ENCODE assay signal across 8 mouse cellular contexts in genomic region chr14:49171286-49171685, GRCm38 (mm10). TPM values are rescaled to one million over a fixed set of nuclear protein-coding genes. Genes with fewer than 3 reads are reported as not detected.
DNase-seq lines count a peak whose midpoint lies in the region; ATAC-seq and TF ChIP-seq lines count a peak whose summit lies in the region.

No protein-coding gene starts in this region.

- peak overlapping the region; percentile 98 for H3K4me3 ChIP-seq in heart, embryonic 10.5 days
- peak overlapping the region; percentile 87 for H3K4me3 ChIP-seq in ES-Bruce4 (ENCODE audit: low read depth, low read length)
- peak overlapping the region; percentile 71 for H3K4me3 ChIP-seq in forebrain, embryonic 15.5 days
- H3K4me3 ChIP-seq in limb, embryonic 14.5 days (replicated peaks; ENCODE audit: low read length) = peak overlapping the region; percentile 87
- peak overlapping the region; percentile 89 for H3K4me3 ChIP-seq in stomach, embryonic 15.5 days (replicated peaks)

- ATAC-seq in forebrain, embryonic 15.5 days (replicated peaks) = peak; percentile 29
- ATAC-seq in limb, embryonic 14.5 days (ENCODE audit: low FRiP score, low read depth) = no peak
- ATAC-seq in stomach, embryonic 15.5 days (ENCODE audit: insufficient read depth, low FRiP score, low read depth) = peak; percentile 54; the same call in 1 of the 2 replicates

- TF ChIP-seq CTCF in ES-Bruce4 (IDR thresholded peaks at IDR 0.05; ENCODE audit: low read depth, low read length) = no peak

- TF ChIP-seq POLR2A in ES-Bruce4 (IDR thresholded peaks at IDR 0.05; ENCODE audit: insufficient read depth, low read length) = no peak
- no peak for TF ChIP-seq POLR2A in limb, embryonic 14.5 days (IDR thresholded peaks at IDR 0.05; ENCODE audit: borderline replicate concordance, extremely low read depth, insufficient read depth, insufficient read length)

- no peaks in the 10 kb centered on the region for H3K27me3 ChIP-seq in heart, embryonic 10.5 days (ENCODE audit: insufficient read depth, poor library complexity, severe bottlenecking)
- no peaks in the 10 kb centered on the region for H3K27me3 ChIP-seq in ES-Bruce4 (ENCODE audit: control insufficient read depth, insufficient read depth, low read length, poor library complexity, severe bottlenecking)
- no peaks in the 10 kb centered on the region for H3K27me3 ChIP-seq in forebrain, embryonic 15.5 days
- H3K27me3 ChIP-seq in limb, embryonic 14.5 days (ENCODE audit: control insufficient read depth, insufficient read depth, low read length) = no peaks in the 10 kb centered on the region
- no peaks in the 10 kb centered on the region for H3K27me3 ChIP-seq in stomach, embryonic 15.5 days (replicated peaks)

- peaks cover 23% of the 10 kb centered on the region for H3K4me1 ChIP-seq in heart, embryonic 10.5 days
- no peaks in the 10 kb centered on the region for H3K4me1 ChIP-seq in ES-Bruce4 (ENCODE audit: control insufficient read depth, insufficient read depth, low read length)
- peaks cover 27% of the 10 kb centered on the region for H3K4me1 ChIP-seq in forebrain, embryonic 15.5 days
- peaks cover 23% of the 10 kb centered on the region for H3K4me1 ChIP-seq in limb, embryonic 14.5 days (ENCODE audit: control insufficient read depth, insufficient read depth, low read length)
- peaks cover 13% of the 10 kb centered on the region for H3K4me1 ChIP-seq in stomach, embryonic 15.5 days

- TF ChIP-seq EP300 in ES-Bruce4 (IDR thresholded peaks at IDR 0.05; ENCODE audit: insufficient read depth, low read depth, low read length) = no peak

- H3K9ac ChIP-seq in ES-Bruce4 (ENCODE audit: low read depth, poor library complexity, severe bottlenecking) = peak overlapping the region; percentile 68
- H3K9ac ChIP-seq in forebrain, embryonic 15.5 days (replicated peaks) = peak overlapping the region; percentile 94
- H3K9ac ChIP-seq in limb, embryonic 14.5 days (ENCODE audit: low read depth, low read length, severe bottlenecking) = peak overlapping the region; percentile 95
- H3K9ac ChIP-seq in stomach, embryonic 15.5 days = no peak overlapping the region

- WGBS in heart, embryonic 10.5 days = 19% methylated on average over 8 of the region's 8 CpGs
- 33% methylated on average over 8 of the region's 8 CpGs for WGBS in forebrain, embryonic 15.5 days
- WGBS in limb, embryonic 14.5 days = 20% methylated on average over 8 of the region's 8 CpGs
- 24% methylated on average over 8 of the region's 8 CpGs for WGBS in stomach, embryonic 15.5 days

- no peak for DNase-seq in heart, embryonic 10.5 days (ENCODE audit: low spot score)
- DNase-seq in heart, adult 8-10 months (ENCODE audit: low spot score) = no peak
- DNase-seq in limb, embryonic 14.5 days (ENCODE audit: low spot score) = no peak
- DNase-seq in adipocyte (ENCODE audit: low spot score) = no peak
- no peak for DNase-seq in urinary bladder, adult 2 months (ENCODE audit: low spot score)

- H3K9me3 ChIP-seq in heart, embryonic 10.5 days = no peaks in the 10 kb centered on the region
- H3K9me3 ChIP-seq in ES-Bruce4 (replicated peaks; ENCODE audit: control insufficient read depth, insufficient read depth, low read length, poor library complexity, severe bottlenecking) = no peaks in the 10 kb centered on the region
- no peaks in the 10 kb centered on the region for H3K9me3 ChIP-seq in forebrain, embryonic 15.5 days
- H3K9me3 ChIP-seq in limb, embryonic 14.5 days (ENCODE audit: control insufficient read depth, low read length) = no peaks in the 10 kb centered on the region
- H3K9me3 ChIP-seq in stomach, embryonic 15.5 days = no peaks in the 10 kb centered on the region

- peak overlapping the region; percentile 96 for H3K27ac ChIP-seq in heart, embryonic 10.5 days
- peak overlapping the region; percentile 88 for H3K27ac ChIP-seq in ES-Bruce4 (ENCODE audit: insufficient read depth, low read length)
- no peak overlapping the region for H3K27ac ChIP-seq in forebrain, embryonic 15.5 days (replicated peaks)
- H3K27ac ChIP-seq in limb, embryonic 14.5 days (replicated peaks; ENCODE audit: low read depth, low read length) = no peak overlapping the region
- H3K27ac ChIP-seq in stomach, embryonic 15.5 days = peak overlapping the region; percentile 81

- peak overlapping the region; percentile 69 for H3K4me2 ChIP-seq in forebrain, embryonic 15.5 days (replicated peaks)
- peak overlapping the region; percentile 94 for H3K4me2 ChIP-seq in limb, embryonic 14.5 days (replicated peaks; ENCODE audit: low read depth, low read length, severe bottlenecking)
- peak overlapping the region; percentile 88 for H3K4me2 ChIP-seq in stomach, embryonic 15.5 days

- H3K36me3 ChIP-seq in heart, embryonic 10.5 days = no peaks in the 10 kb centered on the region
- peaks cover 14% of the 10 kb centered on the region for H3K36me3 ChIP-seq in ES-Bruce4 (ENCODE audit: control insufficient read depth, insufficient read depth, low read length, poor library complexity, severe bottlenecking)
- no peaks in the 10 kb centered on the region for H3K36me3 ChIP-seq in forebrain, embryonic 15.5 days
- H3K36me3 ChIP-seq in limb, embryonic 14.5 days (ENCODE audit: control insufficient read depth, insufficient read depth, low read length) = 0 out of 2 replicates have a peak, but pooled peaks cover 3% of the 10 kb centered on the region
- no peaks in the 10 kb centered on the region for H3K36me3 ChIP-seq in stomach, embryonic 15.5 days

RNA-seq across cellular contexts. Expression of gene Naa30, which starts 0.7 kb away (rescaled TPM):
- 8.2 and 12.2 TPM in 2 replicates for polyA plus RNA-seq in heart, embryonic 10.5 days (2016; fragmentation: Nextera tagmentation; extraction: Ambion mirVana)
- total RNA-seq in heart, adult 8-10 months (2022) = 10 to 100 TPM; 15.5 to 18.7 (median 16.0) TPM
- polyA plus RNA-seq in ES-Bruce4 (2011; ENCODE audit: insufficient read depth, insufficient read length, low read depth, missing spikeins) = 59.6 and 60.8 TPM in 2 replicates
- 16.4 and 17.3 TPM in 2 replicates for polyA plus RNA-seq in forebrain, embryonic 15.5 days (2015; fragmentation: Nextera tagmentation; extraction: Ambion mirVana)
- polyA plus RNA-seq in limb, embryonic 14.5 days (2012; rRNA removed) = 18.4 and 19.6 TPM in 2 replicates
- 15.9 and 16.0 TPM in 2 replicates for polyA plus RNA-seq in limb, embryonic 14.5 days (2014; fragmentation: Nextera tagmentation; extraction: Ambion mirVana)
- 10.9 and 12.6 TPM in 2 replicates for polyA plus RNA-seq in stomach, embryonic 15.5 days (2015; fragmentation: Nextera tagmentation; extraction: Ambion mirVana)
- 15.7 and 16.2 TPM in 2 replicates for polyA plus RNA-seq in urinary bladder, adult 2 months (2012; rRNA removed)

Comparison
In these comparisons a context has a peak if more than half of its experiments do, and no peak if none do; other contexts are left out.
1. H3K27ac ChIP-seq: peak in heart, embryonic 10.5 days (single experiment), ES-Bruce4 (single experiment) and stomach, embryonic 15.5 days (single experiment); none in forebrain, embryonic 15.5 days (single experiment) and limb, embryonic 14.5 days (single experiment).
2. Peak in every context shown above with its lines, with median percentiles within 50 percentile points of each other: H3K4me3 ChIP-seq and H3K4me2 ChIP-seq.